Mouse (Mus musculus) hindbrain, postnatal 0 days (tissue): ENCODE data around the gene Pard6a. TPM values are rescaled to one million over a fixed set of nuclear protein-coding genes. Genes with fewer than 3 reads are reported as not detected.

Experiments
- ATAC-seq: fragments of 200-750 bp; cut with Nextera tagmentation; 2 replicates; pipeline ENCODE4 v1.8.0; 2017; ENCODE audit warnings: mild to moderate bottlenecking, moderate TSS enrichment, moderate library complexity
- DNase-seq: peaks from one replicate; pipeline ENCODE4 v3.0.0-alpha.2; 2015; ENCODE audit warnings: low spot score
- H3K27ac ChIP-seq: fragments of 300-500 bp; sonication (generic); 2 replicates; pipeline ENCODE4 v1.5.1; 2014; ENCODE audit warnings: mild to moderate bottlenecking
- H3K27me3 ChIP-seq: fragments of 300-500 bp; sonication (generic); 2 replicates; pipeline ENCODE4 v1.6.1; 2014; ENCODE audit warnings: low read length, mixed read lengths; ENCODE audit not compliant: insufficient read depth
- H3K36me3 ChIP-seq: fragments of 300-500 bp; sonication (generic); 2 replicates; pipeline ENCODE4 v1.6.1; 2014; ENCODE audit warnings: low read length, mixed read lengths; ENCODE audit not compliant: insufficient read depth
- H3K4me1 ChIP-seq: fragments of 300-500 bp; sonication (generic); 2 replicates; pipeline ENCODE4 v1.6.1; 2014; ENCODE audit warnings: antibody characterized with exemption, low read length, mixed read lengths; ENCODE audit not compliant: insufficient read depth
- H3K4me2 ChIP-seq: fragments of 300-500 bp; sonication (generic); 2 replicates; pipeline ENCODE4 v1.6.1; 2014; ENCODE audit warnings: low read depth, mild to moderate bottlenecking, low read length, moderate library complexity, mixed read lengths
- H3K4me3 ChIP-seq: fragments of 300-500 bp; sonication (generic); 2 replicates; pipeline ENCODE4 v1.5.1; 2014; ENCODE audit warnings: low read length
- H3K9ac ChIP-seq: fragments of 300-500 bp; sonication (generic); replicated peaks from 2 replicates; pipeline ENCODE4 v1.6.1; 2014; ENCODE audit warnings: mild to moderate bottlenecking, low read length, moderate library complexity, mixed read lengths
- H3K9me3 ChIP-seq: fragments of 300-500 bp; sonication (generic); 2 replicates; pipeline ENCODE4 v1.6.1; 2016; ENCODE audit warnings: low read length, mixed read lengths
- CTCF ChIP-seq: IDR thresholded peaks from 2 replicates; pipeline ENCODE4 v1.5.1; 2016; ENCODE audit warnings: antibody characterized with exemption, control low read depth, low read depth
- WGBS: fragments of 180-500 bp; shearing (Covaris S2); extraction: QIAGEN DNeasy Blood & Tissue Kit; methylation state at CpG from one replicate; pipeline ENCODE4 v1.1.7; 2014; 5-methylcytosine and 5-hydroxymethylcytosine counted together
- polyA plus RNA-seq: library from polyadenylated mRNA; unstranded; fragments of >200 nt; fragmentation: Nextera tagmentation; extraction: Ambion mirVana; gene quantifications from 2 replicates; pipeline ENCODE4 v1.2.1, GENCODE M21; 2015
- total RNA-seq: library from RNA; depleted of rRNA; stranded (reverse); fragments of >200 nt; gene quantifications from 2 replicates; pipeline ENCODE4 v1.2.3, GENCODE M21; 2014

The Pard6a gene
- total and polyA plus RNA-seq, 2 experiments from 2014 or later = 67.6 to 74.4 TPM

GRCm38 (mm10) chr8:105699488-105700215 is 1.3 kb upstream of the Pard6a start:
- peaks cover 25% of the 10 kb centered on the region; the same call in 1 of the 2 replicates for H3K36me3 ChIP-seq
- 0 out of 2 replicates have a peak overlapping the region, but pooled peaks have one; percentile 92 for H3K27ac ChIP-seq
- no peaks in the 10 kb centered on the region for H3K27me3 ChIP-seq
- ATAC-seq (no peak), DNase-seq (no peak)
- H3K9ac ChIP-seq = peak overlapping the region; percentile 53; the same call in 1 of the 2 replicates
- peak overlapping the region; percentile 72 for H3K4me3 ChIP-seq
- WGBS = 87% methylated on average over 11 of the region's 11 CpGs
- no peaks in the 10 kb centered on the region for H3K9me3 ChIP-seq
- peaks cover 11% of the 10 kb centered on the region for H3K4me1 ChIP-seq
- H3K4me2 ChIP-seq = peak overlapping the region; percentile 98
- no peak for TF ChIP-seq CTCF

GRCm38 (mm10) chr8:105700566-105700965 is 382 bp upstream of the Pard6a start:
- H3K27ac ChIP-seq = peak overlapping the region; percentile 92
- H3K9ac ChIP-seq = peak overlapping the region; percentile 53
- DNase-seq = peak; percentile 55
- WGBS = 1% methylated on average over 21 of the region's 21 CpGs
- H3K27me3 ChIP-seq = no peaks in the 10 kb centered on the region
- H3K36me3 ChIP-seq = peaks cover 25% of the 10 kb centered on the region; the same call in 1 of the 2 replicates
- peak; percentile 54 for ATAC-seq
- H3K4me1 ChIP-seq = peaks cover 11% of the 10 kb centered on the region
- no peak for TF ChIP-seq CTCF
- H3K4me3 ChIP-seq = peak overlapping the region; percentile 72
- H3K9me3 ChIP-seq = no peaks in the 10 kb centered on the region
- peak overlapping the region; percentile 98 for H3K4me2 ChIP-seq

GRCm38 (mm10) chr8:105702001-105702401 is 1.1 kb downstream of the Pard6a start:
- DNase-seq = peak; percentile 38
- Histone ChIP-seq H3K4me3 (peak overlapping the region; percentile 72), H3K27me3 (no peaks in the 10 kb centered on the region), H3K4me1 (peaks cover 19% of the 10 kb centered on the region), H3K9me3 (no peaks in the 10 kb centered on the region), H3K4me2 (peak overlapping the region; percentile 98), H3K27ac (peak overlapping the region; percentile 92), H3K9ac (peak overlapping the region; percentile 53), H3K36me3 (peaks cover 19% of the 10 kb centered on the region; the same call in 1 of the 2 replicates)
- ATAC-seq = peak; percentile 10; the same call in 1 of the 2 replicates
- 31% methylated on average over 18 of the region's 18 CpGs for WGBS
- no peak for TF ChIP-seq CTCF

DNA sequence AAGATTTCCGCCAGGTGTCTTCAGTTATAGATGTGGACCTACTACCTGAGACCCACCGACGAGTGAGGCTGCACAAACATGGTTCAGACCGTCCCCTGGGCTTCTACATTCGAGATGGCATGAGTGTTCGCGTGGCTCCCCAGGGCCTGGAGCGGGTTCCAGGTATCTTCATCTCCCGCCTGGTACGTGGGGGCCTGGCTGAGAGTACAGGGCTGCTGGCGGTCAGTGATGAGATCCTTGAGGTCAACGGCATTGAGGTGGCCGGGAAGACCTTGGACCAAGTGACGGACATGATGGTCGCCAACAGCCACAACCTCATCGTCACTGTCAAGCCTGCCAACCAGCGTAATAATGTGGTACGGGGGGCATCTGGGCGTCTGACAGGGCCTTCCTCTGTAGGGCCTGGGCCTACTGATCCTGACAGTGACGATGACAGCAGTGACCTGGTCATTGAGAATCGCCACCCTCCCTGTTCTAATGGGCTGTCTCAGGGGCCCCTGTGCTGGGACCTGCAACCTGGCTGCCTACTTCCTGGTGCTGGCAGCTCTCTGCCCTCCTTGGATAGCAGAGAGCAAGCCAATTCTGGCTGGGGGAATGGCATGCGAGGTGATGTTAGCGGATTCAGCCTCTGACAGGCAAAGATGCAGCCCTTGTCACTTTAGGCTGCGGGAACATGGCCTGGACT is 1.9 kb downstream of the Pard6a start:
- DNase-seq = no peak
- H3K4me1 ChIP-seq = peaks cover 19% of the 10 kb centered on the region
- H3K27me3 ChIP-seq = no peaks in the 10 kb centered on the region
- H3K36me3 ChIP-seq = peaks cover 14% of the 10 kb centered on the region; the same call in 1 of the 2 replicates
- no peak overlapping the region for H3K9ac ChIP-seq
- no peak overlapping the region for H3K4me3 ChIP-seq
- H3K9me3 ChIP-seq = no peaks in the 10 kb centered on the region
- H3K27ac ChIP-seq = no peak overlapping the region
- no peak for TF ChIP-seq CTCF
- no peak overlapping the region for H3K4me2 ChIP-seq
- no peak for ATAC-seq
- 94% methylated on average over 24 of the region's 24 CpGs for WGBS

DNA sequence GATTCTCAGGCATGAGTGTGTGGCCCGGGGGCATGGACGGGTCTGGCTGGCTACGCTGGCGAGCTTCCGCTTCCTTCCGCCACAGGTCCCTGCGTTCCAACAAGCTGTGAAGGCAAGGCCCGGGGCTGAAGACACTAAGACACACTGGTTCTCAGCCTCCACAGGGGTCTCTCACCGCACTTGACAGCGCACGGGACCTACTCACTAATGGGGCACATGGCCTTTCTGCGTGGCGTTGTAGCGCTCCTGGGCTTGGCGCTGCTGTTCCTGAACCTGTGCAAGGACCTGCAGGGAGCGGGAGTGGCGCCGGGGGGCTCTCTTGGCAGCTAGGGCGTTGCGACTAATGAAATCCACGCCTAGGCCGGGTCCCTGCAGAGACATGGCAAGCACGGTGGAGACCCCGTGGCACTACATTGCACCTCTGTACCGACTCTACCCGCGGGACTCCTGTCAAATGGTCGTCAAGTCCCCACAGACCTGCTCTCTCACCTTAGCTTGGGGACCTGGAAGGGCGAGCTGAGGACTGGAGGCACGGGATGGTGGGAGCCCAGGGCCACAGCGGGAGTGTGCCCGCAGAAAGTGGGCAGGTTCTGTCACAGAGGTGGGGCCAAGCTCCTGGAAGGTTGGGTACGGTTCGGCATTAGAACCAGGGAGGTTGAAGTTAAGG is 3.3 kb downstream of the Pard6a start:
- Histone ChIP-seq H3K4me3 (no peak overlapping the region), H3K9ac (no peak overlapping the region), H3K9me3 (no peaks in the 10 kb centered on the region), H3K4me1 (peaks cover 24% of the 10 kb centered on the region), H3K4me2 (no peak overlapping the region), H3K27ac (no peak overlapping the region), H3K36me3 (0 out of 2 replicates have a peak, but pooled peaks cover 4% of the 10 kb centered on the region), H3K27me3 (no peaks in the 10 kb centered on the region)
- WGBS = 86% methylated on average over 34 of the region's 34 CpGs
- ATAC-seq = no peak
- no peak for TF ChIP-seq CTCF
- DNase-seq = no peak

DNA sequence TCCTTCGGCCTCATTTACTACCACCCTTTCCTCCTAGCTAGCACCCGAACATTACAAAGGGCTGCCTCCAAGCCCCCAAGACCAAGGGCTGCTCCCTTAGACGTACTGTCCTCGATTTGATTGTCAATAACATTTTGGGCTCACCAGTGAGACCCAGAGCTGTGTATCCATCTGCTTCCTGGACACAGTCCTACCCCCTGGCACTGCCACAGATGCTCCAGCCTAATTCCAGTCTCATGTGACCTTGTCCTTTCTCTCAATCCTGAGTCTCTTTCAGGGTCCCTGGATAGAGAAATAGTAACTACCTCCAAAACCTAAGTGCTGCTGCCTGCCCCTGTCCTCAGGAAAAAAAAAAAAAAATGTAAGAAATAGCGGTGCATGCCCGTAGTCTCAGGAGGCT is 4.0 kb downstream of the Pard6a start:
- no peak for ATAC-seq
- no peak for DNase-seq
- no peak overlapping the region for H3K4me3 ChIP-seq
- 0 out of 2 replicates have a peak, but pooled peaks cover 4% of the 10 kb centered on the region for H3K36me3 ChIP-seq
- H3K27ac ChIP-seq = no peak overlapping the region
- H3K9me3 ChIP-seq = no peaks in the 10 kb centered on the region
- 76% methylated on average over 6 of the region's 6 CpGs for WGBS
- TF ChIP-seq CTCF = no peak
- H3K4me1 ChIP-seq = peaks cover 22% of the 10 kb centered on the region
- no peak overlapping the region for H3K9ac ChIP-seq
- H3K27me3 ChIP-seq = no peaks in the 10 kb centered on the region
- H3K4me2 ChIP-seq = no peak overlapping the region
